Mouse (Mus musculus) forebrain, embryonic 13.5 days (tissue): Measurements from ENCODE around the gene Gm12248. TPM values are rescaled to one million over a fixed set of nuclear protein-coding genes. Genes with fewer than 3 reads are reported as not detected.
A peak's percentile ranks its signal among the peaks of the same experiment; 100 is the strongest.
"Not testable (repeated sequence)": the region's sequence is repeated elsewhere in the genome, so short reads cannot be mapped to it uniquely, and the experiment has no call there.

ENCODE experiments used
- ATAC-seq: fragments of 200-750 bp; cut with Nextera tagmentation; 2 replicates; pipeline ENCODE4 v1.8.0; 2017
- H3K27ac ChIP-seq: fragments of 300-500 bp; sonication (generic); 2 replicates; pipeline ENCODE4 v1.5.1; 2015; ENCODE audit warnings: inconsistent platforms, mild to moderate bottlenecking, moderate library complexity
- H3K27me3 ChIP-seq: fragments of 300-500 bp; sonication (generic); 2 replicates; pipeline ENCODE4 v1.6.1; 2015; ENCODE audit warnings: mild to moderate bottlenecking, inconsistent platforms
- H3K36me3 ChIP-seq: fragments of 300-500 bp; sonication (generic); 2 replicates; pipeline ENCODE4 v1.6.1; 2015; ENCODE audit warnings: mild to moderate bottlenecking, inconsistent platforms; ENCODE audit not compliant: poor library complexity, severe bottlenecking
- H3K4me1 ChIP-seq: fragments of 300-500 bp; sonication (generic); 2 replicates; pipeline ENCODE4 v1.6.1; 2015; ENCODE audit warnings: inconsistent platforms
- H3K4me2 ChIP-seq: fragments of 300-500 bp; sonication (generic); 2 replicates; pipeline ENCODE4 v1.6.1; 2015; ENCODE audit warnings: inconsistent platforms, mild to moderate bottlenecking, moderate library complexity
- H3K4me3 ChIP-seq: fragments of 300-500 bp; sonication (generic); 2 replicates; pipeline ENCODE4 v1.5.1; 2015; ENCODE audit warnings: mild to moderate bottlenecking, inconsistent platforms
- H3K9ac ChIP-seq: fragments of 300-500 bp; sonication (generic); 2 replicates; pipeline ENCODE4 v1.6.1; 2015; ENCODE audit warnings: mild to moderate bottlenecking, inconsistent platforms
- H3K9me3 ChIP-seq: fragments of 300-500 bp; sonication (generic); replicated peaks from 2 replicates; pipeline ENCODE4 v1.6.1; 2016; ENCODE audit warnings: inconsistent platforms
- WGBS: fragments of 180-500 bp; shearing (Covaris S2); methylation state at CpG from one replicate; pipeline ENCODE4 v1.1.7; 2015; 5-methylcytosine and 5-hydroxymethylcytosine counted together
- polyA plus RNA-seq: library from polyadenylated mRNA; unstranded; fragments of >200 nt; fragmentation: Nextera tagmentation; extraction: Ambion mirVana; gene quantifications from 2 replicates; pipeline ENCODE4 v1.2.1, GENCODE M21; 2015

Gene Gm12248
- polyA plus RNA-seq, 1 experiment from 2014 or later = 0.19 TPM

- Histone ChIP-seq H3K4me3 (no peak overlapping the region), H3K9ac (0 out of 2 replicates have a peak overlapping the region, but pooled peaks have one; percentile 12), H3K4me1 (peaks cover 21% of the 10 kb centered on the region), H3K4me2 (no peak overlapping the region), H3K9me3 (no peaks in the 10 kb centered on the region), H3K36me3 (no peaks in the 10 kb centered on the region), H3K27ac (no peak overlapping the region), H3K27me3 (peaks cover 36% of the 10 kb centered on the region)
- 92% methylated on average over 2 of the region's 2 CpGs for WGBS
- no peak for ATAC-seq
Observed at GRCm38 (mm10) chr11:58100006-58100405, 7.1 kb upstream of the Gm12248 start.

DNA sequence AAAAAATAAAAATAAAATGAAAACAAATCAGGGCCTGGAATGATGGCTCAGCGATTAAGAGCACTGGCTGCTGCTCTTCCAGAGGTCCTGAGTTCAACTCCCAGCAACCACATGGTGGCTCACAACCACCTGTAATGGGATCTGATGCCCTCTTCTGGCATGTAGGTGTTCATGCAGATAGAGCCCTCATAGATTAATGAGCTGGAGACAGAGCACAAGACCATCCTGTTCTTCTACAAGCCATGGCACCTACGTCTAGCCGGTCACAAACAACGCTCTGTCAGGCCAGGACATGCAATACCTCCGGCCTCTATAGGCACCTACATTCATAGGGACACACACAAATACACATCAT is 5.4 kb upstream of the Gm12248 start:
- not testable (repeated sequence) for H3K9me3 ChIP-seq, H3K4me3 ChIP-seq, H3K27ac ChIP-seq, H3K9ac ChIP-seq, H3K36me3 ChIP-seq, ATAC-seq
- 65% methylated on average over 5 of the region's 5 CpGs for WGBS
- Histone ChIP-seq H3K4me2 (peak overlapping the region; percentile 64; the same call in 1 of the 2 replicates), H3K27me3 (peaks cover 36% of the 10 kb centered on the region), H3K4me1 (peaks cover 13% of the 10 kb centered on the region)

- Histone ChIP-seq H3K4me2 (peak overlapping the region; percentile 64), H3K9me3 (no peaks in the 10 kb centered on the region), H3K36me3 (no peaks in the 10 kb centered on the region), H3K27me3 (peaks cover 36% of the 10 kb centered on the region), H3K4me1 (peaks cover 8% of the 10 kb centered on the region), H3K27ac (no peak overlapping the region), H3K9ac (peak overlapping the region; percentile 53), H3K4me3 (peak overlapping the region; percentile 33)
- WGBS = 3% methylated on average over 30 of the region's 38 CpGs
- no peak for ATAC-seq
Observed at GRCm38 (mm10) chr11:58097621-58098365, 4.9 kb upstream of the Gm12248 start.

DNA sequence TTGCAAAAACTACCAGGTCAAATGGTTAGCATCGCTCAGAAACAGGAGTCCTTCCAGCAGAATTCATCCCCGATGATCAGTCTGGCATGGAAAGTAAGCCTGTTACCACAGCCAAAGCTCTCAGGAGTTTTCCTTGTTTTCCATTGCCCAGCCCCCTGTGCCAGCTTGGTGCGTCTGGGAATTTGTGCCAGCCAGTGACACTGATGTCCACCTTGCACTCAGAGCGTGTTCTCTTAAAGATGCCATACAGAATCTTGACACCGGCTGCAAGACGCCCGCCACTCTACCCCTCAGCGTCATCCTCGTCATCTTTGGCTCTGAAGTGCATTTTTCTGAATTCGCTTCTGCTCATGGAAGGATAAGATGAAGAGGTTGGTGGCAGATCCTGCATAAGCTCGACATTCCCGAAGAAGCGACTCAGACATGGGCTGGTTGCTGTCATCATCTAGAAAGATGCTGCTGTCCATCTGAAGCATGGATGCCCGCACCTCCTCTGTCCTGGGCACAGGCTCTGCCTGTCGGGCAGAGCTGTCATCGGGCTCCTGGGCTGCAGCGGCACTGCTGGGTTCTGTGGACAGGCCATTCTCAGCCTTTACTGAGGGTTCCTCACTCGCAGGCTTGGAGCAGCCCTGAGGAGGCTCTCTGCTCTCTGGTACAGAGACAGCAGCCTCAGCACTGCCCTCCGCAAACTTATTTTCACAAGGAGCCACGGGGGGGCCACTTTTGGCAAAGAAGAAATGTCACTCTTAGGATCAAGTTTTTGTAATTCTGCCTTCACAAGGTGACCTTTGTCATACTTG is 4.1 kb upstream of the Gm12248 start:
- peaks cover 36% of the 10 kb centered on the region for H3K27me3 ChIP-seq
- peak overlapping the region; percentile 33; the same call in 1 of the 2 replicates for H3K4me3 ChIP-seq
- H3K4me2 ChIP-seq = peak overlapping the region; percentile 64
- no peaks in the 10 kb centered on the region for H3K9me3 ChIP-seq
- ATAC-seq = no peak
- no peak overlapping the region for H3K27ac ChIP-seq
- H3K36me3 ChIP-seq = no peaks in the 10 kb centered on the region
- H3K4me1 ChIP-seq = peaks cover 8% of the 10 kb centered on the region
- no peak overlapping the region for H3K9ac ChIP-seq
- WGBS = 51% methylated on average over 20 of the region's 20 CpGs

- WGBS = 89% methylated on average over 5 of the region's 5 CpGs
- ATAC-seq = no peak
Observed at GRCm38 (mm10) chr11:58096160-58096559, 3.2 kb upstream of the Gm12248 start.

DNA sequence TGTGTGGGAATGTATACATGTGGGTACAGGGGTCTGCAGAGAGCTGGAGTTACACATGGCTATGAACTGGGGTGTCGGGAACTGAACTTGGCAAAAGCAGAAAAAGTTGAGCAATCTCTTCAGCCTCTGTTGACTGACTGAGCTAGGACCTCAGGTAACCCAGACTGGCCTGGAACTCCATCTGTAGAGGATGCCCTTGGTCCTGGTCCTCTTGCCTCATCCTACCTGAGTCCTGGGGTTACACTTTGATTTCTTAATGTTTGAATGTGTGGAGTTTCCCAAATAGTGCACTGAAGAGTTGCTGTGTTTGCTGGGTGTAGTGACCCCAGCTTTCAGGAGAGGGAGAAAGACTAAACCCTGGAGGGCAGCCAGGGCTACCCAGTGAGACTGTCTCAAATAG is 2.6 kb upstream of the Gm12248 start:
- Histone ChIP-seq H3K4me2 (no peak overlapping the region), H3K4me1 (peaks cover 8% of the 10 kb centered on the region), H3K27ac (no peak overlapping the region), H3K27me3 (peaks cover 36% of the 10 kb centered on the region), H3K4me3 (no peak overlapping the region), H3K9ac (no peak overlapping the region), H3K9me3 (no peaks in the 10 kb centered on the region), H3K36me3 (no peaks in the 10 kb centered on the region)
- 93% methylated on average over 1 of the region's 1 CpGs for WGBS
- ATAC-seq = no peak

More at GRCm38 (mm10) chr11:58096160-58096559, 3.2 kb upstream of the Gm12248 start:
- H3K9ac ChIP-seq = no peak overlapping the region
- H3K4me2 ChIP-seq = no peak overlapping the region
- H3K27ac ChIP-seq = no peak overlapping the region
- H3K4me3 ChIP-seq = no peak overlapping the region
- H3K9me3 ChIP-seq = no peaks in the 10 kb centered on the region
- H3K36me3 ChIP-seq = no peaks in the 10 kb centered on the region
- peaks cover 36% of the 10 kb centered on the region for H3K27me3 ChIP-seq
- peaks cover 8% of the 10 kb centered on the region for H3K4me1 ChIP-seq

DNA sequence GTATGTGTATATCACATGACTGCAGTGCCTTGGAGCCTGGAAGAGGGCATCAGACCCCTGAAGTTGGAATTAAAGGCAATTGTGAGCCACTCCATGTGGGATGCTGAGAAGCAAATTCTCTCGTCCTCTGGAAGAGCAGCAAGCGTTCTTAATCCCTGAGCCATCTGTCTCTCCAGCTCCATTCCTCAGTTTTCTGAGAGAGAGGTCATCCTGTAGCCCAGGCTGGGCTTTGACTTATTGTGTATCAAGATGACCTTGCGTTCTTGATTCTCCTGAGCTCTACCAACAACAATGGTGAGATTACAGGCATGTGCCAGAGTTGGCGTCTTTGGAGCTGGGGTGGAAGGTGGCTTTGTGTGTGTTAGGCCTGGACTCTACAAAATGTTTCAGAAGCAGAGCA is 1.8 kb upstream of the Gm12248 start:
- no peak overlapping the region for H3K4me3 ChIP-seq
- WGBS = 42% methylated on average over 4 of the region's 4 CpGs
- no peak overlapping the region for H3K9ac ChIP-seq
- peaks cover 8% of the 10 kb centered on the region for H3K4me1 ChIP-seq
- H3K4me2 ChIP-seq = no peak overlapping the region
- no peak for ATAC-seq
- no peaks in the 10 kb centered on the region for H3K36me3 ChIP-seq
- H3K27me3 ChIP-seq = peaks cover 36% of the 10 kb centered on the region
- H3K27ac ChIP-seq = no peak overlapping the region
- no peaks in the 10 kb centered on the region for H3K9me3 ChIP-seq

DNA sequence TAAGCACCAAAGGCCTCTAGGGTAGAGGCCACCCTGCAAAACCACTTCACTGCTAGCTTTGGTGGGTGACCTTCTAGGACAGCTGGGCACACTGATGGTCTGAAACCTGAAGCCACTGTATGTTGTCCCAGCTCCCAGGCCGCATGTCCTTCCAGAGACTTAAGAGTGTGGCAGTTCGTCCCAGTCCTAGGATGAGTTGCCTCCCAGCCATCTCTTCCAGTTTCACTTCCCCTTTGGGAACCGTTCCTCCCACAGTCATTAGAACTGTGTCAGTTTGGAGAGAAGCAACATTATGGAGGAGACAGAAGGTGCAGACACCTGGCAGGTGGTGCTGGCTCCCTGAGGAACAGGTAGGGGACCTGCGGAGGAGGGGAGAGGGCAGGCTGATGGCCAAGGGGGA is 393 bp downstream of the Gm12248 start:
- 75% methylated on average over 4 of the region's 4 CpGs for WGBS
- ATAC-seq = no peak
- Histone ChIP-seq H3K4me1 (peaks cover 2% of the 10 kb centered on the region), H3K27me3 (peaks cover 21% of the 10 kb centered on the region), H3K9me3 (no peaks in the 10 kb centered on the region), H3K4me2 (no peak overlapping the region), H3K36me3 (no peaks in the 10 kb centered on the region), H3K4me3 (no peak overlapping the region), H3K27ac (no peak overlapping the region), H3K9ac (no peak overlapping the region)

- no peak overlapping the region for H3K9ac ChIP-seq
- H3K4me3 ChIP-seq = no peak overlapping the region
- no peaks in the 10 kb centered on the region for H3K27me3 ChIP-seq
- no peaks in the 10 kb centered on the region for H3K9me3 ChIP-seq
- no peaks in the 10 kb centered on the region for H3K36me3 ChIP-seq
- no peak overlapping the region for H3K27ac ChIP-seq
- no peak overlapping the region for H3K4me2 ChIP-seq
- no peak for ATAC-seq
- no peaks in the 10 kb centered on the region for H3K4me1 ChIP-seq
- WGBS = 89% methylated on average over 6 of the region's 6 CpGs
Observed at GRCm38 (mm10) chr11:58081716-58082115, 11.2 kb downstream of the Gm12248 start.

- Histone ChIP-seq H3K4me1 (no peaks in the 10 kb centered on the region), H3K27me3 (no peaks in the 10 kb centered on the region), H3K9me3 (no peaks in the 10 kb centered on the region), H3K4me2 (no peak overlapping the region), H3K36me3 (no peaks in the 10 kb centered on the region), H3K27ac (no peak overlapping the region), H3K9ac (no peak overlapping the region), H3K4me3 (no peak overlapping the region)
- 77% methylated on average over 4 of the region's 4 CpGs for WGBS
- no peak for ATAC-seq
Observed at GRCm38 (mm10) chr11:58077270-58077669, 15.7 kb downstream of the Gm12248 start.

DNA sequence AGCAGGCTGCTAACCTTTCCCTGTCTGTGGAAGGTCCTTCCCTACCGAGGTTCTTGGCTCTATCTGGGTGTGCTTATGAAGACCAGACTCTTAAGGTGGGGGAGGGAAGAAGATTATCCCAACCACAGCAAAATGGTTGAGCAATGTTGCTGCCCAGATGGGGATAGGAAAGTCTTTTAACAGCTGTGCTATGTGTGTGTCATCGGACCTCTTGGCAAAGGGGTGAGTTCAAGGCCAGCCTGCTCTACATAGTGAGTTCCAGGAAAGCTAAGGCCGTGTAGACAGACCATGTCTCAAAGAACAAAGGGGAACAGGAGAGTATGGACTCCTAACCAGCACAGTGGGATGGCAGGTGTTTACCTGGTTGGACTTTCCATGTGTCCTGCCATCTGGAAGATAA is 20.0 kb downstream of the Gm12248 start:
- H3K27ac ChIP-seq = no peak overlapping the region
- no peaks in the 10 kb centered on the region for H3K36me3 ChIP-seq
- H3K9me3 ChIP-seq = no peaks in the 10 kb centered on the region
- H3K9ac ChIP-seq = no peak overlapping the region
- H3K4me2 ChIP-seq = no peak overlapping the region
- WGBS = 87% methylated on average over 3 of the region's 3 CpGs
- H3K4me1 ChIP-seq = no peaks in the 10 kb centered on the region
- no peak for ATAC-seq
- no peak overlapping the region for H3K4me3 ChIP-seq
- no peaks in the 10 kb centered on the region for H3K27me3 ChIP-seq

GRCm38 (mm10) chr11:58065025-58065424 is 27.9 kb downstream of the Gm12248 start:
- 88% methylated on average over 4 of the region's 4 CpGs for WGBS
- no peak for ATAC-seq
- no peaks in the 10 kb centered on the region for H3K27me3 ChIP-seq
- H3K27ac ChIP-seq = no peak overlapping the region
- H3K9me3 ChIP-seq = no peaks in the 10 kb centered on the region
- peaks cover 34% of the 10 kb centered on the region for H3K36me3 ChIP-seq
- H3K9ac ChIP-seq = no peak overlapping the region
- H3K4me2 ChIP-seq = no peak overlapping the region
- H3K4me3 ChIP-seq = no peak overlapping the region
- no peaks in the 10 kb centered on the region for H3K4me1 ChIP-seq
